Mouse (Mus musculus) cerebellum, postnatal 10 days (tissue): ENCODE measurements around the gene Gltp.

Experiments used
- DNase-seq, 2 experiments: peaks; one replicate each; pipeline ENCODE4 v3.0.0; 2021; ENCODE audit warnings: mixed read lengths in 2 of 2

Gene Gltp

DNA sequence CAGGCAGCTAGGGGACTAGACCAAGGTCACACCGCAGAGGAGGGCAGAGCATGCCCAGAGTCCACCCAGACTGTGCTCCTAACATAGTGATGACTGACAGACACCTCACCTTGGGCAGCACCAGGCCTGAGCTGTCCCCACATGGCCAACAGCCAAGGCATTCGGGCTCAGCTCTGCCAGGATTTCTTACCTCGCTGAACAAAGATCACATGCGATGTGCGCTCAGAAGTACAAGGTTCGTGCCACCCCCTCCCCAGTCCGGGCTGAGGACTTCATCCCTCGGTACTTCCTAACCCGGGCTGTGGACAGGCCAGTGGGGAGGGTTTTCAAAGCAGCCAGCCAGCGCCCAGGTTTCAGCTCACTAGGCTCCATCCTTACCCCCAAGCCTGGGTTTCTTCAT is 33.4 kb downstream of the Gltp start:
- peak; percentile 68 to 70 for DNase-seq

- DNase-seq = no peak
Measured at GRCm38 (mm10) chr5:114656305-114656704, 34.5 kb downstream of the Gltp start.

DNA sequence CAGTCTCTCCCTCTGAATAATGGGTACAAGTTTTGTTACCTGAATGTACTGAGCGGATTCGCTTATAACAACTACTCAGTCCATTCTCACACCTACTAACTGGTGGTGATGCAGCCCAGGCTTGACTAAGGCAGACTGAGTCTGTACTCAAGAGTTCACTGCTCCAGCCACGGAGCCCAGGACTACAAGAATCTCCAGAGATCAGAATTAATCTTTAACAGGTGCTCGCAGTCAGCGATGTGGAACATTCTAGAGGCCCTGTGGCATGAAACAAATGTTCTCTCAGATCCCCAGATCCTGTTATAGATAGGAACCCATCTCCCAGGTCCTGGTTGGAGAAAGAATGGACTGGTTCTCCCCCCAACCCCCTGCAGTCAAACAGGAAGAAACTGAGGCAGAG is 35.1 kb downstream of the Gltp start:
- DNase-seq = no peak

DNA sequence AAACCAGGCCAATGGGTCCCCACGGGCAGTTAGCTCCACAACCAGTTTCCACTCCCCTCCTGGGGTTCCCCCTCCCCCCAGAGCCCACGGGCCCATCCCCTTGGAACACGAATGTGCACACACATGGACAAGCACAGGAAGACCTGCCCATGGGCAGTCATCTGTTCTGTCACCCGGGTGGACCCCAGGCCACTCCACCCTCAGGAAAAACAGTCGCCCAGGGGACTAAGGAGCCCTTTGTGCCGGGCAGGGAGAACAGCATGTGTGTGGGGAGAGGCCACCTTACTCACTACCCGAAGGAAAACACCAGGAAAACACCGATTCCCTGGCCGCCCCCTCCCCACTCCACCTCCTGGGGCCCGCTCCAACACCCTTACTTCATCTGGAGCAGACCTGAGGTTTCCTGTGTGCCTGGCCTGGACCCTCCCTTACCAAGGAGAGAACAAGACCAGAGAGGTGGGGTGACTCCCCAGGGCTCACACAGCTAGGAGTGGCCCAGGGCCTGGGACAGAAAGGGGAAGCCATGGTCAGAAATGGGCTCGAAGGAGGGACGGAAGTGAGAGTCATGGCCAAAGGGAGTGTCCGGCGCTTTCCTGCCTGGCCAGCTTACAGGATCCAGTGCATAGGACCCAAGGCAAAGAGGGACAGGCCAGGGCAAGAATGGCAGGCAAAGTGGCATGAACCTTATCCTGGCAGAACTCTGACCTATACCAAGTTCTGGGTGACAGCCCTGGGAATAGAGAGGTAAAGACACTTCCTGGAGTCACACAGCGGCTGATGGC is 36.9 kb downstream of the Gltp start:
- DNase-seq = no peak

DNA sequence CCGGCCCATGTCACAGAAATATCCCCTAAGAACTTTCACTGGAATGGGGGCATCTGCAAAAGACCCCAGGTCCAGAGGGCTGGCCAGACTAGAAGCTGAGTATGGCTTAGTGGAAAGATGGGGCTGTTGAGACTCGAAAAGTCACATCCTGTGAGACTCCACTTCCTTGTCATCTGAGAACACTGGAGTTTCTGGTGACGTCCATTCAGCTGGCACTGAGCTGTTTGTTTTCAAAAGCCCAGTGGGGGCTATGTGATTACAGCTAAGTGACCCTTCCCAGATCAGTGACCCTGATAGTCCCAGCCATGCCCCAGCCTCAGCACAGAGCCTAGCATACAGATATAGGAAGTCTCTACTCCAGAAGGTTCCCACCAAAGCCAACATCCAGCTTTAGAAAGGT is 39.3 kb downstream of the Gltp start:
- no peak for DNase-seq

- peak; percentile 40 to 50 for DNase-seq
Measured at GRCm38 (mm10) chr5:114651002-114651401, 39.8 kb downstream of the Gltp start.

- DNase-seq = no peak
Measured at GRCm38 (mm10) chr5:114648728-114649311, 42.0 kb downstream of the Gltp start.

DNA sequence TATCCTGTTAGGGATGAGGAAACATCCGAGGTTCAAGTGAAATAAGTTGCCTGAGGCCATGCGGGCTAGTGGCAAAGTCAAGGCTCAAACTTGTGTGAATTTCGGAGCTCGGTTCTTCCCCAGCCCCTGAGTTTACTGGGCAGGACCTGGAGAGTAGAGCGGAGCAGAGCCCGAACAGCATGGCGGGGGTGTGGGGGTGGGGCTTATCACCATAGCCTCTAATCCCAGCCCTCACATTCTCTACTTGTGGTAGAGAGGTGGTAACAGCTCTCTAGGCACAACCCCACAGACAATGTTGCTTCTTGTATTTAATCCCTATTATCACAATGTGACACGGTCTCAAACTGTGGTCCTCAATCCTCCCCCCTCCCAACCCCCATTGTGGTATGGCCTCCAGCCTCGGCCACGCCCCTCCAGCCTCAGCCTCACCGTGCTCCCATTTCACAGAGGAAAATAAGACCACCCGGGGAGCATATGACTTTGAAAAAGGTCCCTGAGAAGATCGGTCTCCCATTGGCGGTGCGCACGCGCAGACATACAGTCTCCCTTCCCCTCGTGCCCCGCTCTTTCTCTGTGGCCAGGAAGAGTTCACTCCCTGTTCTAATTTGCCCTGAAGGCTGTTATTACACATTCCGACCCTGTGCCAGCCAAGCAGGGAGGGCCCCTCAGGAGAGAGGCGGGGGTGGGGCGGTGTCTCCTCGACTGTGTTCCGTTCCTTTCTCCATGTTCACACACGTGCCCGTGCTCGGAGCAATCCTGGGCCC is 43.4 kb downstream of the Gltp start:
- DNase-seq = peak; percentile 51 to 53

DNA sequence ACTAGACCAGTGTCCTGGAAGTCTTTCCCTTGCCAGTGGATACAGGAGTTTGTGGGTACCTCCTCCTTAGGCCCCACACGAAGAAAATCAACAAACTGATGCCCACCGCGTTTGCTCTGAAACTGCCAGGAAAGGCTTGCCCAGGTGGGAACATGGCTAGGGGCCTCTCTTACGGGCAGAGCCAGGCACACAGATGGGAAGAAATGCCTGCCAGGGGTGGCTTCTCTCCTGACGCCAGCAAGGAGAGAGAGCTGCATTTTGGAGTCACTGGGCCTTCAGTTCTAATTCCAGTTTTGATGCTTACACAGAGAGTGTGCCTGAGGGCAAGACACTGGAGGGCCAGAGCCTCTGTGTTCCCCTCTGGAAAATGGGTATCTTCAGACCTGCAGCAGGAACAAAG is 44.9 kb downstream of the Gltp start:
- DNase-seq = peak; percentile 54 to 57

DNA sequence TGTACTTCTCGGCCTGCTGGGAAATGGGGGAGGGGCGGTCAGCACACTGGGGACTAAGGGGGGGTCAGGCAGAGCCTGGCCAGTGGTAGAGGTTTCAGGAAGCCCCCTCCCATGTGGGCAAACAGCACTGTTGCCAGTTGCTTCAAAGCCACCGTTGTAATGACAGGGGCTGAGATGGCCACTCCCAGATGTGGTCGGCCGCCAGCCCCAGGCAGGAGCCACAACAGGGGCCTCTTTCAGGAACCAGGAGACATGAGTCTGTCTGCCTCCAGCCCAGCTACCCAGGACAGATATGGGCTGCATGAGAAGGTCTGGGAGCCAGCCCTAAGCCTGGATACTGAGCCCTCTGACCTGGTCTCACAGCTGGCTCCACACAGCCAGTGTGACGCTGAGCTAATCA is 45.9 kb downstream of the Gltp start:
- DNase-seq = no peak

- DNase-seq = peak; percentile 60 to 68
Measured at GRCm38 (mm10) chr5:114640809-114641208, 50.0 kb downstream of the Gltp start.

GRCm38 (mm10) chr5:114639645-114639957 is 51.2 kb downstream of the Gltp start:
- DNase-seq = no peak

DNA sequence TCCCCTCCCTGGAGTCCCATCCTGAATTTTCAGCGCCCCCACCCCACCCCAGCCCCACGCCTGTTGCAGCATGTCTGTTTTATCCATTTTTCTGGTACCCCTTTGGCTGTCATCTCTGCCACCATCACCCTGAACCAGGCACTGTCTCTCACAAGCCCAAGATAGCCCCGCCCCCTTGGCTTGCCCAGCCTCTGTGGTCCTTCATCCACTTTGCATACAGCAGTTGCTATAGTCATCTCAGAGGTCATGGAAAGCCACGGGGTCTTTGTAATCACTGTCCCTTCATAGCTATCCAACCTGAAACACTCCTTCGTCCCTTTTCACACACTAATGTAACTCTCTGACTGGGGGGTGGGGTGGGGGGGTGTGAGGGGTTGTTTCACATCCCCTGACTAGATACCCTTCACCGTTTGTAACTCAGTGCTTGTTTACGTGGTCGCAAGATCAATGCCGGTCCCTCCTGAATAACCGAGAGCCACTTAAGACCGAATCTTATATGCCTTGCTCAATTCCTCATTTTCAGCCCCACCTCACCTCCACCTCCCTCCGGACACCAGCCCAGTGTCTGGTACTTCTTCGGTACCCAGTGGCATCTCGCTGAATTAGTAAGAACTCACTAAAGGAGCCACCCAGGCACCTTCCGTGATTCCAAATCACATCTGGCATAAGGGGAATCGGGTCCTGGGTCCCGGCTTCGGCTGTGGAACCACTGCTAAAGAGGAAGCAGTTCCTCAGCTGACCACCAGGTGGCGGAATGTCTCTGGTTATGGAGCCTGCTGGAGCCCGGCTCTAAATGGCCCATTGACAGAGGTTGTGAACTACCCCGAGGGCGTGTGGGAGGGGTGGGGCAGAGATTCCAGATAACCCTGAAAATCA is 51.8 kb downstream of the Gltp start:
- peak; percentile 95 to 97 for DNase-seq

DNA sequence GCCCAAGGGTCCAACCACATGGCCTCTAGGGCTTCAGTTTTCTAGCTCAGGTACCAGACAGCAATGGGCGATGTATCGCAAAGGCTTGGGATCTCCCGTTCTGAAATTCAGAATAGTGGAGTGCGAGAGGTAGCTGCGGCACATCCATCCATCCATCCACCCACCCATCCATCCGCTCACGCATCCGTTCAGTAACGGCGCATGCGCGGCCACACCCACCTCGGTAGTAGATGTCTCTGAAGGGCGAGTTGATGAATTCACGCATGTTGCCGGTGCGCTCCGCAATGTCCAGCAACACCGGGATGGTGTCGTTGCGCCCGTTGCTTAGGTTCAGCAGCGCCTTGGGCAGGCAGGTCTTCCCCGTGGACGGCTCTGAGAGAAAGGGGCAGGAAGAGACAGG is 54.7 kb downstream of the Gltp start:
- no peak for DNase-seq

DNA sequence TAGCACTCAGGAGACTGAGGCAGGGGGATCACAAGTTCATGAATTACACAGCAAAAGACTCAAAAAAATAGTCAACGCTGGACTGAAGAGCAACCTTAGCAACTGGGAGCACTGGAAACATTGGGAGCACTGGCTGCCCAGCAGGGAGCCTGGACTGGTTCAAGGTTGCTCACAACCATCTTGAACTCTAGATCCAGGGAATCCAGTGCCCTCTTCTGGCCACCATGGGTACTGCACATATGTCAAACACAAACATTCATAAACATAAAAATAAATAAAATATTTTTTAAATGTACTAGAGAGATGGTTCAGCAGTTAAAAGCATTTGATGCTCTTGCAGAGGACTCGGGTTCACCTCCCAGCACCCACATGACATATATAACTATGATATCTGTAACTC is 59.4 kb downstream of the Gltp start:
- DNase-seq = peak; percentile 50 to 65

DNA sequence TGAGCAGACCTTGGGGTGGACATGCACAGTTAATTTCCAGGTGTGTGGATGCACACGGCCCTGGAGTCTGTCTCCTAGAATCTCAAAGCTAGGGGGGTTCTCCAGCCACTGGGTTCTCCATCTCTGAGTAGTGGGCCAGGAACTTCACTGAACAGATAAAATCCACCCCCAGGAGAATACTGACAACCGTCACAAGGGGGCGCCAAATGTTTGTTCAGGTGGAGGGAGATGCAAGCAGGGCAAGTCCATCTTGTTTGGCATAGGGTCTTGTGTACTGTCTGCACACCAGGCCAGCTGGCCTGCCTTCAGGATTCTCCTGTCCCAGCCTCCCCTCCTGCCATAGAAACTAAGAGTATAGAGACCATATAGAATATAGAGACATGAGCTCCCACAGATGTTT is 65.2 kb downstream of the Gltp start:
- peak; percentile 88 to 91 for DNase-seq

- no peak for DNase-seq
Measured at GRCm38 (mm10) chr5:114620305-114620704, 70.5 kb downstream of the Gltp start.
